Mouse (Mus musculus) ES-E14 (cell line): ENCODE data around the gene Cyp2s1. TPM values are rescaled to one million over a fixed set of nuclear protein-coding genes. Genes with fewer than 3 reads are reported as not detected.
"Not testable (repeated sequence)": the region's sequence is repeated elsewhere in the genome, so short reads cannot be mapped to it uniquely, and the experiment has no call there.

Experiments
- DNase-seq: peaks from one replicate; pipeline ENCODE4 v3.0.0-alpha.2; 2013; ENCODE audit warnings: low read depth, low spot score
- H3K27ac ChIP-seq: 2 replicates; pipeline ENCODE4 v1.5.1; 2012; ENCODE audit warnings: low read depth, mild to moderate bottlenecking, low read length, moderate library complexity, mixed read lengths; ENCODE audit not compliant: poor library complexity, insufficient read depth, severe bottlenecking
- H3K36me3 ChIP-seq: 2 replicates; pipeline ENCODE4 v1.6.1; 2012; ENCODE audit warnings: mild to moderate bottlenecking, low read length, moderate library complexity, mixed read lengths; ENCODE audit not compliant: control insufficient read depth, poor library complexity, insufficient read depth, severe bottlenecking
- H3K4me1 ChIP-seq, 2 experiments: fragments of 150-350 bp in 1 of 2; sonication (generic) in 1 of 2; 2 replicates each; pipeline ENCODE4 v1.6.1; 2012; ENCODE audit warnings: low read length in 2 of 2, mild to moderate bottlenecking in 1 of 2, mixed read lengths in 1 of 2; ENCODE audit not compliant: control insufficient read depth in 2 of 2, insufficient read depth in 2 of 2, poor library complexity in 1 of 2
- H3K4me3 ChIP-seq, 2 experiments: fragments of 150-350 bp in 1 of 2; sonication (generic) in 1 of 2; 2 replicates each; pipeline ENCODE4 v1.5.1; 2012; ENCODE audit warnings: low read length in 2 of 2, low read depth in 1 of 2, mild to moderate bottlenecking in 1 of 2, mixed read lengths in 1 of 2; ENCODE audit not compliant: insufficient read depth in 1 of 2, poor library complexity in 1 of 2, severe bottlenecking in 1 of 2
- H3K9ac ChIP-seq: 2 replicates; pipeline ENCODE4 v1.6.1; 2012; ENCODE audit warnings: low read depth, mild to moderate bottlenecking, low read length, mixed read lengths; ENCODE audit not compliant: poor library complexity, insufficient read depth, severe bottlenecking
- H3K9me3 ChIP-seq: fragments of 150-350 bp; sonication (generic); 2 replicates; pipeline ENCODE4 v1.6.1; 2012; ENCODE audit warnings: low read depth, mild to moderate bottlenecking, low read length; ENCODE audit not compliant: control insufficient read depth, insufficient read depth
- CHD2 ChIP-seq: IDR thresholded peaks from 2 replicates; pipeline ENCODE4 v1.6.1; 2014; ENCODE audit warnings: mild to moderate bottlenecking, low read depth, low read length, inconsistent platforms
- HCFC1 ChIP-seq: IDR thresholded peaks from 2 replicates; pipeline ENCODE4 v1.6.1; 2012; ENCODE audit warnings: low read length, inconsistent platforms, borderline replicate concordance; ENCODE audit not compliant: insufficient read depth
- MAFK ChIP-seq: IDR thresholded peaks from 2 replicates; pipeline ENCODE4 v1.6.1; 2014; ENCODE audit warnings: mild to moderate bottlenecking, low read depth, low read length, inconsistent platforms; ENCODE audit not compliant: insufficient read depth
- ZC3H11A ChIP-seq: IDR thresholded peaks from 2 replicates; pipeline ENCODE4 v1.6.1; 2012; ENCODE audit warnings: low read depth, mild to moderate bottlenecking, inconsistent platforms, low read length, borderline replicate concordance
- ZNF384 ChIP-seq: IDR thresholded peaks from 2 replicates; pipeline ENCODE4 v1.6.1; 2012; ENCODE audit warnings: low read depth, low read length, inconsistent platforms
- in situ Hi-C, 2 experiments: fragments of 600-800 bp; cut with MboI; formaldehyde crosslinking; loops; one replicate each; pipeline ENCODE4 v1.15.1; 2025; ENCODE audit warnings: low sequenced_read_pairs in 2 of 2, inconsistent platforms in 1 of 2; ENCODE audit not compliant: unreplicated experiment in 2 of 2
- total RNA-seq: library from RNA; depleted of rRNA; stranded (reverse); fragments of 300-350 nt; gene quantifications from 2 replicates; pipeline ENCODE4 v1.2.3, GENCODE M21; 2012

The Cyp2s1 gene
- total RNA-seq, 1 experiment = 11.2 TPM

GRCm38 (mm10) chr7:25801031-25801430 is 15.7 kb downstream of the Cyp2s1 start:
- in situ Hi-C loops = loop anchor here in 1 of 2 experiments (10.0 kb wide), 1 partner anchor 46 kb away; the partner anchor contains the start of gene Hnrnpul1

DNA sequence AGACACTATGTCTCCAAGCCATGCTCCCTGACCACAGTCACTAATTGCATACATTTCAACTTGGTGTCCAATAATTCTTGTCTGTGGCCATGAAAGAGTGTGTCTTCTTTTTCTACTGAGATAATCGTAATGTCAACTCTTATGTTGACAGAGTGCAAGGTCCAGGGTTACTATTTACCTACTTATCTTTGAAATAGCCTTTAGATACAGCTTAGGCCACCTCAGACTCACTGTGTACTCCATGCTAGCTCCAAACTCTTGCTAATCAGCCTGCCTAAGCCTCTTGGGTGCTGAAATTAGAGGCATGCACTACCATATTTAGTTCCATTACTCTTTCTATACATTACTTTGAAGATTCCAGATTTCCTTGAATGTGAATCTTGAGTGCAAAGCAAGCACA is 17.3 kb downstream of the Cyp2s1 start:
- Histone ChIP-seq H3K4me1 (peaks cover 0 to 16% of the 10 kb centered on the region in 2 experiments; a peak in 2 of 4 replicates), H3K9me3 (no peaks in the 10 kb centered on the region), H3K36me3 (no peaks in the 10 kb centered on the region), H3K9ac (no peak overlapping the region), H3K4me3 (no peak overlapping the region), H3K27ac (no peak overlapping the region)
- TF ChIP-seq MAFK (no peak), ZNF384 (no peak), HCFC1 (no peak), ZC3H11A (no peak), CHD2 (no peak)
- DNase-seq = no peak
- in situ Hi-C loops = no loop called here

More at GRCm38 (mm10) chr7:25801031-25801430, 15.7 kb downstream of the Cyp2s1 start:
- no peaks in the 10 kb centered on the region for H3K9me3 ChIP-seq
- no peak overlapping the region for H3K27ac ChIP-seq
- H3K9ac ChIP-seq = no peak overlapping the region
- H3K4me1 ChIP-seq = peaks cover 0 to 16% of the 10 kb centered on the region in 2 experiments; a peak in 2 of 4 replicates
- DNase-seq = no peak
- no peak overlapping the region for H3K4me3 ChIP-seq
- H3K36me3 ChIP-seq = no peaks in the 10 kb centered on the region
- no peak for TF ChIP-seq ZNF384
- no peak for TF ChIP-seq ZC3H11A
- TF ChIP-seq HCFC1 = no peak
- no peak for TF ChIP-seq CHD2
- TF ChIP-seq MAFK = no peak

DNA sequence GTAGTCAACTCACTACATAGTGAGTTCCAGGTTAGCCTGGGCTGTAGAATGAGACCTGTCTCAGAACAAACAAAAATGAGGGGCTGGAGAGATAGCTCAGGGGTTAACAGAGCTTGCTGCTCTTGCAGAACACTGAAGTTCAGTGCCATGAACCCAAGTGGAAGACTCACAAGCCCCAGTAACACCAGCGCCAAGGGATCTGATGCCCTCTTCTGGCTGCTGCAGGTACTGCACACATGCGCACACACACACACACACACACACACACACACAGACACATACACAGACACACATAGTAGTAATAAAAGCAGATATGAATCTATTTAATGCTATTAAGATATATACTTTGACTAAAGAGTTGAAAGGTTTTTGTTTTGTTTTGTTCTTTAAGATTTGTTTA is 18.2 kb downstream of the Cyp2s1 start:
- no peaks in the 10 kb centered on the region for H3K9me3 ChIP-seq
- H3K9ac ChIP-seq = no peak overlapping the region
- H3K4me3 ChIP-seq = no peak overlapping the region
- H3K36me3 ChIP-seq = no peaks in the 10 kb centered on the region
- in situ Hi-C loops = no loop called here
- H3K4me1 ChIP-seq = peaks cover 0 to 13% of the 10 kb centered on the region in 2 experiments; a peak in 2 of 4 replicates
- TF ChIP-seq MAFK = no peak
- TF ChIP-seq CHD2 = no peak
- no peak for TF ChIP-seq HCFC1
- TF ChIP-seq ZC3H11A = no peak
- TF ChIP-seq ZNF384 = no peak
- DNase-seq = no peak
- no peak overlapping the region for H3K27ac ChIP-seq

- DNase-seq = no peak
- H3K27ac ChIP-seq = no peak overlapping the region
- H3K4me1 ChIP-seq = no peaks in the 10 kb centered on the region; a peak in 1 of 4 replicates
- no peaks in the 10 kb centered on the region for H3K9me3 ChIP-seq
- no peaks in the 10 kb centered on the region for H3K36me3 ChIP-seq
- in situ Hi-C loops = no loop called here
- TF ChIP-seq ZNF384 (no peak), CHD2 (no peak), HCFC1 (no peak), MAFK (no peak), ZC3H11A (no peak)
- no peak overlapping the region for H3K9ac ChIP-seq
- H3K4me3 ChIP-seq = no peak overlapping the region
These were observed 21.9 kb downstream of the Cyp2s1 start for GRCm38 (mm10) chr7:25794775-25795174.

DNA sequence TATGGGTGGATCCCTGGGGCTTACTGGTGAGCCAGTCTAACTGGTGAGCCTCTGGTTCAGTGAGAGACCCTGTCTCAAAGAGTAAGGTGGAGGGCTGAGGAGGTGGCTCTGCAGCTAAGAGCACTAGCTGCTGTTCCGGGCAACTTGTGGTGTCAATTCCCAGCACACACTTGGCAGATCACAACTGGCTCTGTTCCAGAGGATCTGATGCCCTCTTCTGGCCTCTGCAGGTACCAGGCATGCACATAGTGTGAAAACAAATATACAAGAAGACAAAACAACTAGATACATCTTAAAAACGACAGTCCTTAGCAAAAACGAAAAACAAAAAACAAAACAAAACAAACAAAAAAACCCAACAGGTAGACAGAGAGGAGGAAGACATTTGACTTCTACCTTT is 23.0 kb downstream of the Cyp2s1 start:
- no peak overlapping the region for H3K27ac ChIP-seq
- no peaks in the 10 kb centered on the region for H3K36me3 ChIP-seq
- no peaks in the 10 kb centered on the region for H3K9me3 ChIP-seq
- no peak overlapping the region for H3K4me3 ChIP-seq
- H3K9ac ChIP-seq = no peak overlapping the region
- in situ Hi-C loops = no loop called here
- no peak for TF ChIP-seq ZNF384
- TF ChIP-seq MAFK = no peak
- no peak for TF ChIP-seq HCFC1
- no peak for TF ChIP-seq CHD2
- TF ChIP-seq ZC3H11A = no peak
- no peaks in the 10 kb centered on the region; a peak in 1 of 4 replicates for H3K4me1 ChIP-seq
- no peak for DNase-seq

- H3K4me3 ChIP-seq, DNase-seq, H3K36me3 ChIP-seq, H3K27ac ChIP-seq, H3K9me3 ChIP-seq, in situ Hi-C loops, H3K4me1 ChIP-seq, H3K9ac ChIP-seq: not testable (repeated sequence)
These were observed 23.7 kb downstream of the Cyp2s1 start for GRCm38 (mm10) chr7:25792966-25793365.
